Mouse (Mus musculus) liver, embryonic 14.5 days (tissue): ENCODE results near the gene Cfap54.

Experiments
- CTCF ChIP-seq: IDR thresholded peaks from 2 replicates; pipeline ENCODE4 v1.5.1; 2016; ENCODE audit warnings: antibody characterized with exemption, low read depth, control low read depth
- EP300 ChIP-seq: IDR thresholded peaks from 2 replicates; pipeline ENCODE4 v1.6.1; 2016; ENCODE audit warnings: antibody characterized with exemption, low read depth

DNA sequence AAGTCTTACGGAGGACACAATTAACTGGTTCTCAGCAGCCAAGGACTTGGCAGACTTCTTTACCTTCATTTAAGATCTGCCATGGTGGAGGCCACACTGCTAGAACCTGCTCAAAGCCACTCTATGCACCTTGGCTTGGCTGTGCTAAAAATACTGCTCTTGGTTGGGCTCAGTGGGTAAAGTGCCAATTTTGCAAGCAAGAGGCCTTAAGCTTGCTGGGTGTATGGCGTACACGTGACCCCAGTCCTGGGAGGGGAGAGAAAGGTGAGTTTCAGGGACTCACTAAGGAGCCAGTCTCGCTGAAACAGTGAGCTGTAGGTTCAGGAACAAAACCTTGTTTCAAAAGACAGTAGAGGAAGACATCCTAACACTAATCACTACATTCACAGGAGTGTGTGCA, 19.0 kb downstream of the Cfap54 start:
- TF ChIP-seq EP300 (no peak), CTCF (no peak)
